Mouse (Mus musculus) spleen, postnatal 14 days (tissue): ENCODE data around the gene Dmrtc1c2.
"Not testable (repeated sequence)": the region's sequence is repeated elsewhere in the genome, so short reads cannot be mapped to it uniquely, and the experiment has no call there.

Experiments
- DNase-seq, 2 experiments: peaks; one replicate each; pipeline ENCODE4 v3.0.0; 2021 to 2022; ENCODE audit warnings: low spot score in 2 of 2

Dmrtc1c2 gene

DNA sequence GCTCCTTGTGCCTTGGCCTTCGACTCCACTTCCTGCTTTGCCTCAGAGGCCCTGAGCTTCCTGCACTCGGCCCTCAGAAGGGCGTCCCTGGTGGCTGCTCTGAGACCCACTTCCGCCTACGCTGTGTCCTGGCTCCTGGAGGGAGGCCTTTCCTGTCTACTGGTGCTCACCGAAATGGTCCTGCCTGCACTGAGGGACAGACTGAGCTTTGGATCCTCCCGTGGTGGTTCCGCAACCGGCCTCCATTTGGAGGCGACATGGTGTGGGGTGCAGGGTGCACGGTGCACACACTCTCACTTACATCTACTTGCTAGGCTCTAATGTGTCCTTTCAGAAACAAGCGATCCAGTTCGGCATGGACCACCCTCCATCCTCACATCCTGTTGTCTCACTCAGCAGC is at the start of gene Dmrtc1c2:
TSS of gene Dmrtc1c2 (minus strand) at position 101 of the 400 bp plus-strand sequence.
- DNase-seq: not testable (repeated sequence)

DNA sequence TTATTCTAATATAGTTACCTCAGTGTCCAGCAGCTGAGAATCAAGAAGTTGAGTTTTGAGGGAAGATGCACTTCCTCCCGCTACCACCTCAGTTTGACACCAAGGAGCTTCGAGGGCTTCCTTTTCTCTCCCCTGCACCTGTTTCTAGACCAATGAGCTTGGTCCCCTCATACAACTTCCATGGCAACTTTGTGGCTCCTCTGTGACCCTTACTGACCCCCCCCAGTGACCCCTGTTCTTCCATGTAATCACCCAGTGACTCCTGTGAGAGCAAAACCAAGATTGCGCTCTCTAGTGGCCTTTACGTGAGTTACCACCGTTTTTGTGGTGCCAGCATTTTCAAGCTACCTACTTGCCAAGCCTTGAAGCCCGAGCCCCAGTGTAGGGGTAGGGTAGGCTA is 13.5 kb upstream of the Dmrtc1c2 start, which contains the start of gene 1700031F05Rik:
TSS of gene 1700031F05Rik (minus strand) at position 101 of the 400 bp plus-strand sequence.
- DNase-seq: no peak

DNA sequence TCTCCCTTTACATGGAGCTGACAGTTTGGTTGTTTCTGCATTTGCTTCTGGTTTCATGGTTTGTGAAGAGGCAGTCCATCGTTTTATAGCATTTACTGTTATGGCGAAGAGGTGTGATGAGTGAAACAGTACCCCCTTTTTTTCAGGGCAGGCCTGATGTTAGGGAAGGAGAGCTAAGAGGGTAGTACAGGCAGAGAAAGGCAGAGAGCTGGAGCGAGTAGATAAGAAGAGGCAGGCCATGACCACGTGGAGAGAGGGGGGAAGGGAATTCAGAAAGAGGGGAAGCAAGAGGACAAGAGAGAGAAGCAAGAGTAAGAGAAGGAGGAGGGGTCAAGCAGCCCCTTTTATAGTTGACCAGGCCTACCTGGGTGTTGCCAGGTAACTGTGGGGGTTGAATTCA is 42.1 kb downstream of the Dmrtc1c2 start:
- no peak for DNase-seq

DNA sequence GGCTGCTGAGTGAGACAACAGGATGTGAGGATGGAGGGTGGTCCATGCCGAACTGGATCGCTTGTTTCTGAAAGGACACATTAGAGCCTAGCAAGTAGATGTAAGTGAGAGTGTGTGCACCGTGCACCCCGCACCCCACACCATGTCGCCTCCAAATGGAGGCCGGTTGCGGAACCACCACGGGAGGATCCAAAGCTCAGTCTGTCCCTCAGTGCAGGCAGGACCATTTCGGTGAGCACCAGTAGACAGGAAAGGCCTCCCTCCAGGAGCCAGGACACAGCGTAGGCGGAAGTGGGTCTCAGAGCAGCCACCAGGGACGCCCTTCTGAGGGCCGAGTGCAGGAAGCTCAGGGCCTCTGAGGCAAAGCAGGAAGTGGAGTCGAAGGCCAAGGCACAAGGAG is 51.8 kb downstream of the Dmrtc1c2 start, which contains the start of gene Dmrtc1c1:
TSS of gene Dmrtc1c1 (plus strand) at position 301 of the 400 bp plus-strand sequence.
- DNase-seq: not testable (repeated sequence)
